Mouse (Mus musculus) liver, embryonic 14 days (tissue): ENCODE results near the gene Susd3. TPM values are rescaled to one million over a fixed set of nuclear protein-coding genes. Genes with fewer than 3 reads are reported as not detected.

Source experiments
- polyA plus RNA-seq: library from polyadenylated mRNA; depleted of rRNA; stranded (reverse); fragments of >200 nt; gene quantifications from 2 replicates; pipeline ENCODE4 v1.2.3, GENCODE M21; 2012; rRNA removed

Susd3 gene
- 1.1 and 1.4 TPM in 2 replicates for polyA plus RNA-seq

GRCm38 (mm10) chr13:49248467-49248862 is at the start of gene Susd3:
Gene Susd3, minus strand, starts transcription at chr13:49248706.

GRCm38 (mm10) chr13:49215504-49216219 is 32.8 kb downstream of the Susd3 start, which contains the start of gene Card19:
Gene Card19, minus strand, starts transcription at chr13:49216037.

DNA sequence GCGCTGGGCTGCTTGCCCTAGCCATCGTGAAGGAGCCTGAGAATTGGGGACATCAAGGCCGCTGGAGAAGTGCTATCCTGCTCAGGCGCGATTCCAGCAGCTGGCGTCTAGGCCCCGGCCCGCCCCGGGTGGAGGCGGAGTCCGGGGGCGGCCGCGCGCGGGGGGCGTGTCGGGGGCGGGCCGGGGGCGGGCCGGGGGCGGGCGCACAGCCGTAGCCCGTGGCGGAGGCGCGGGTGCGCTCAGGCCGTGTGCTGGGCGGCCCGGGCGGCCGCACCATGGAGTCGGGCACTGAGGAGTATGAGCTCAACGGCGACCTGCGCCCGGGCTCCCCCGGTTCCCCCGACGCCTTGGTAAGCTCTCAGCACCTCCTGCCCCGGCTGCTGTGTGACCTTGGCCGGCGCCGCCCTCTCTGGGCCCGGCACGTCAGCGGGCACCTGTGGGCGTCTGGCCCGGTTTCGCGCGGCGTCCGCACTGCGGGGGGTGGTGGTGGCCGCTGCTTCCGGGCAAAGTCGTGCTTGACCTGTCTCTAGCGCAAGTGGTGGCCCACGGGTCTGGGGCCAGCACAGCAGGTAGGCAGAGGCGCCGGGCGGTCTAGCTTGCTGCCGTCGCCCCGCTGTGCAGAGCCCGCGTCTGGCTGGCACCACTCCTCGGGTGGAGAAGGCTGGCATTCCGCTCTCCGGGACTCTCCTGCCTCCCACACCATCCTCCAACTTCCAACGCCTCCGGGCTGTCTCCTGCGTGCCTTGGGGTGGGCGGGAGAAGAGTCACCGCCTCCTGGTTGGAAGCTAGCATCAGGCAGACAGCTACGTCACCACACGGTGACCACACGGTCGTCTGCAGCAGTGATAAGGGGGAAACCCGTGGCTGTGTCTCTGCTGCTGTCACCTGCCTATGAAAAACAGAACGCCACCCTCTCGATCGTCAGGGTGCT is 61.0 kb downstream of the Susd3 start, which contains the start of gene Ninj1:
Gene Ninj1 (plus strand): TSS at position 198 of the 931 bp plus-strand sequence.

Other genes starting within 250 kb of the Susd3 start
- gene Wnk2, start 100.7 kb downstream of the Susd3 start, polyA plus RNA-seq = 0.14 and 0.18 TPM in 2 replicates
- gene Ninj1, start 61.2 kb downstream of the Susd3 start, polyA plus RNA-seq = 25.7 and 28.9 TPM in 2 replicates
- 7.0 and 9.0 TPM in 2 replicates for gene Card19, start 32.7 kb downstream of the Susd3 start, polyA plus RNA-seq
- 0.60 and 0.68 TPM in 2 replicates for gene Fgd3, start 71.6 kb upstream of the Susd3 start, polyA plus RNA-seq
- gene Bicd2, start 92.9 kb upstream of the Susd3 start, polyA plus RNA-seq = 6.4 and 6.7 TPM in 2 replicates
- gene Ippk, start 172.5 kb upstream of the Susd3 start, polyA plus RNA-seq = 3.4 and 4.4 TPM in 2 replicates
- gene Tes3-ps, start 244.6 kb upstream of the Susd3 start, polyA plus RNA-seq = 0.11 and 0.14 TPM in 2 replicates